ENCODE assay signal across 23 mouse cellular contexts in the genomic region with DNA sequence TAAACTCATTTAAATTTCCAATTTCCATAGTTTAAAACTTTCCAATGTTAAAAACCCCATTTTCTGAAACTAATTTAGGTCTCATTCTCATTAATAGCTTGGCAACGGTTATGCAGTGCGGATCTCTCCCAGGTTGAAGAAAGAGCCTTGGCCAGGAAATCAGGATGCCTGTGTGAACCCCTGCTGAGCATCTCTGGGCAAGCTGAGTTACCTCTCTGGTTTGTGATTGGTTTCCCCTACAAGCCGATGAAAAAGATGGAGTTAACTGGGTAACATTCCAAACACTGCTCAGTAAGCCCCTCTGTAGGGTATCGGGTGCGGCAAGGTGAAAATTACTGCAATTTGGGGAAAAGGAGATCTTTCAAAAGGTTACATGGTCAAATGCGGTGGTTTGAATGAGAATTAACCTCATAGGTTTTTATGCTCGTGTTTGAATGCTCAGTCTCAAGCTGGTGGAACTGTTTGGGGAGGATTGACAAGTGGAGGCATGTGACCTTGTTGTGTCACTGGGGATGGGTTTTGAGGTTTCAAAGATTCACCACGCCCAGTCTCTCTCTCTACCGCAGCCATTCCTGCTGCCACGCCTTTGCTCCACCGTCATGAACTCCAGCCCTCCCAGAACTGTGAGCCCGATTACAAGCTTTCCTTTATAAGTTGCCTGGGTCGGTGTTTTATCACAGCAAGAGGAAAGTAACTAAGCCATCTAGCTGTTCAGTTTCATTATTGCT.
A peak's percentile ranks its signal among the peaks of the same experiment; 100 is the strongest.
DNase-seq lines count a peak whose midpoint lies in the region; ATAC-seq and TF ChIP-seq lines count a peak whose summit lies in the region.
"Had no signal": no experiment of that assay in that cellular context is flagged by ENCODE, and none has a peak within 500 bp of the region (broad histone marks: within the 10 kb centered on the region; RNA-seq: fewer than 3 reads in every experiment).

No protein-coding gene starts in this region.

- H3K4me1 ChIP-seq in forebrain, embryonic 14.5 days (ENCODE audit: control insufficient read depth, insufficient read depth, low read length): peaks cover 10% of the 10 kb centered on the region
- H3K4me1 ChIP-seq in forebrain, postnatal 0 days (ENCODE audit: insufficient read depth): no peaks in the 10 kb centered on the region

- no peak overlapping the region for H3K27ac ChIP-seq in forebrain, embryonic 14.5 days (ENCODE audit: low read depth, low read length)
- no peak overlapping the region for H3K27ac ChIP-seq in forebrain, postnatal 0 days (ENCODE audit: low read depth, low read length)
- H3K27ac ChIP-seq: embryonic facial prominence, embryonic 13.5 days; embryonic facial prominence, embryonic 15.5 days; forebrain, embryonic 10.5 days; forebrain, embryonic 12.5 days; forebrain, embryonic 15.5 days had no signal

- no peaks in the 10 kb centered on the region for H3K27me3 ChIP-seq in forebrain, embryonic 14.5 days (replicated peaks; ENCODE audit: control insufficient read depth, insufficient read depth, low read length)
- no peaks in the 10 kb centered on the region for H3K27me3 ChIP-seq in forebrain, postnatal 0 days (ENCODE audit: insufficient read depth, low read length)
- H3K27me3 ChIP-seq: forebrain, embryonic 15.5 days had no signal

- H3K4me3 ChIP-seq in forebrain, embryonic 14.5 days (ENCODE audit: low read depth, low read length): no peak overlapping the region
- no peak overlapping the region for H3K4me3 ChIP-seq in forebrain, postnatal 0 days (ENCODE audit: low read depth, low read length)
- H3K4me3 ChIP-seq: embryonic facial prominence, embryonic 13.5 days; embryonic facial prominence, embryonic 15.5 days; erythroblast, embryonic 14.5 days; forebrain, embryonic 10.5 days; forebrain, embryonic 12.5 days; forebrain, embryonic 15.5 days had no signal

- no peaks in the 10 kb centered on the region for H3K36me3 ChIP-seq in forebrain, embryonic 14.5 days (ENCODE audit: control insufficient read depth, insufficient read depth, low read length)
- H3K36me3 ChIP-seq in forebrain, postnatal 0 days (ENCODE audit: insufficient read depth): no peaks in the 10 kb centered on the region
- H3K36me3 ChIP-seq: embryonic facial prominence, embryonic 13.5 days; embryonic facial prominence, embryonic 15.5 days; forebrain, embryonic 10.5 days; forebrain, embryonic 12.5 days; forebrain, embryonic 15.5 days; G1E had no signal

- no peak overlapping the region for H3K4me2 ChIP-seq in forebrain, embryonic 14.5 days (ENCODE audit: low read length)
- no peak overlapping the region for H3K4me2 ChIP-seq in forebrain, postnatal 0 days (ENCODE audit: low read depth)
- H3K4me2 ChIP-seq: embryonic facial prominence, embryonic 13.5 days; embryonic facial prominence, embryonic 15.5 days; forebrain, embryonic 12.5 days; forebrain, embryonic 15.5 days had no signal

- no peak for ATAC-seq in forebrain, embryonic 14.5 days
- ATAC-seq in forebrain, postnatal 0 days: no peak
- ATAC-seq: activated CD4-positive, CD25-positive, alpha-beta regulatory T cell, adult 4 months; Patski had no signal

- TF ChIP-seq POLR2A in brain, embryonic 14.5 days (IDR thresholded peaks at IDR 0.05; ENCODE audit: borderline replicate concordance, extremely low read depth, insufficient read depth, insufficient read length, poor library complexity, severe bottlenecking): no peak

- peak; percentile 53 for DNase-seq in forebrain, embryonic 14.5 days (ENCODE audit: low spot score)
- DNase-seq in forebrain, postnatal 0 days: no peak
- DNase-seq in ES-CJ7 (ENCODE audit: low read depth, low spot score) (peak; percentile 66), R1 (ENCODE audit: low read depth, low spot score) (peak; percentile 83)
- peak; percentile 69 for DNase-seq in brain, embryonic 14.5 days (ENCODE audit: low read depth)
- no peak for DNase-seq in kidney, adult 8-10 months
- DNase-seq in gastrocnemius, postnatal 25 days: no peak
- DNase-seq: adrenal gland, adult 8-10 months; adrenal gland, postnatal 14 days; adrenal gland, postnatal 36 days; cerebellum, adult 11-12 months; cerebellum, adult 9-10 months; cerebellum, postnatal 36 days; embryo, embryonic 11 days had no signal

- TF ChIP-seq CTCF in forebrain, postnatal 0 days (IDR thresholded peaks at IDR 0.05; ENCODE audit: low read depth): no peak
- no peak for TF ChIP-seq CTCF in brain, embryonic 14.5 days (IDR thresholded peaks at IDR 0.05; ENCODE audit: borderline replicate concordance, extremely low read depth, insufficient read depth, insufficient read length)

- no peak overlapping the region for H3K9ac ChIP-seq in forebrain, embryonic 14.5 days (ENCODE audit: low read length)
- H3K9ac ChIP-seq in forebrain, postnatal 0 days: no peak overlapping the region
- H3K9ac ChIP-seq: embryonic facial prominence, embryonic 13.5 days; embryonic facial prominence, embryonic 15.5 days; forebrain, embryonic 12.5 days; forebrain, embryonic 15.5 days had no signal

- no peaks in the 10 kb centered on the region for H3K9me3 ChIP-seq in forebrain, embryonic 14.5 days (replicated peaks; ENCODE audit: control insufficient read depth, low read length)
- H3K9me3 ChIP-seq in forebrain, postnatal 0 days (ENCODE audit: low read length): no peaks in the 10 kb centered on the region
- H3K9me3 ChIP-seq: embryonic facial prominence, embryonic 13.5 days; embryonic facial prominence, embryonic 15.5 days; forebrain, embryonic 10.5 days; forebrain, embryonic 12.5 days; forebrain, embryonic 15.5 days; G1E had no signal

- WGBS in forebrain, embryonic 14.5 days: 71% methylated on average over 13 of the region's 13 CpGs
- 75% methylated on average over 13 of the region's 13 CpGs for WGBS in forebrain, postnatal 0 days

Comparison
In these comparisons a context has a peak if more than half of its experiments do, and no peak if none do; other contexts are left out.
1. DNase-seq: peak in forebrain, embryonic 14.5 days (single experiment), ES-CJ7 (single experiment), R1 (single experiment) and brain, embryonic 14.5 days (single experiment); none in forebrain, postnatal 0 days (single experiment), kidney, adult 8-10 months (0 of 2) and gastrocnemius, postnatal 25 days (single experiment).